Mouse (Mus musculus): ENCODE measurements around the gene Dnajb4. TPM values are rescaled to one million over a fixed set of nuclear protein-coding genes. Genes with fewer than 3 reads are reported as not detected.
"Not testable (repeated sequence)": the region's sequence is repeated elsewhere in the genome, so short reads cannot be mapped to it uniquely, and the experiment has no call there.

The Dnajb4 gene
- total RNA-seq, 2 experiments from 2014 or later: 52.9 to 54.0 TPM

DNA sequence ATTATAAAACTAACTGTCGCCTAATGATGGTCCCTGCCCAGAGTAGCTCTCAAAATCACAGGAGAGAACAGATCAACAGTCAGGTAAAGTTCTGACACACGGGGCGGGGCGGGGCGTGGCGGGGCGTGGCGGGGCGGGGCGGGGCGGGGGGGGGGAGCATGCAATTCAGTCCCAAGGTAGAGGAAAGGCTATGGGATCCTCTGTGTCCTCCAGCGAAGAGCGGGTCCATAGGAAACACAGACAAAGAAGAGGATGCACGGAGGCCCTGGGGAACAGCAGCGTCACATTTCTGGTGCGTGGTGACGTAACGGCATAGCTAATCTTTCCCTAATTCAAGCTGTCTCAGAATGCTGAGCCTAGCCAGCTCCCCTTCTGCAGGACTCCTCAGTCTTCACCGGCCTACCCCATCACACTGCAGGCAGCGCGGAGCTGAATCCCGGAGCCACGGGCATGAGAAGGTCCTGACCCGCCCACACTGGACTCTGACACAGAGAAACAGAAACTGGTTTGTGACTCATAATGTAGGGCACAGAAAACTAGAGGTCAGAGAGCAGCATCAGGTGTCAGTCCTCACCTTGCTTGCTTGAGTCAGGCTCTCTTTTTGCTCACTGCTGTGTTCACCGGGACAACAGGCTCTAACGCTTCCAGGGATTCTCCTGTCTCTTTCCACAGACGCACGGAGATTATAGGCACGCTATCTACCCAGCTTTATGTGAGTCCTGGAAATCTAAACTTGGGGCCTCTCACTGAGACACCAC is 58.2 kb downstream of the Dnajb4 start:
- DNase-seq (ENCODE audit: low spot score in 2 of 2): no peak

DNA sequence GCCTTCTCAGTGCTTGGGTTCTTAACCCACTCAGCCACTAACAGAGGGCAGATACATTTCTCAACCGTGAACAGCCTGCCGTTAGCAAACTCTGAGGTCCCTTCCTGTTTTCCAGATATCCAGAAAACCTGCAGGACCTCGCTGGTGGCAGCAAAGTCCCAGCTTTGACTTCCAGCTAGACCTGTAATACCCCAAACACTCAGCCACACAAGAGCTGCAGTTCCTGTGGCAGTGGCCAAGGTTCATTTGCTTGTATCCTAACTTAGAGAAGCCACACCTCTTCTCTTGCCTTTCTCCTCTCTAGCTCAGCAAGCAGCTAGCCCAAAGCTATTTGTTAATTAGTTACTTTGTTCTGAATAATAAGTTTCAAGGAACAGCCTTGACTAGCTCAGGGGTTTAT is 60.2 kb downstream of the Dnajb4 start:
- no peak for DNase-seq (ENCODE audit: low spot score in 2 of 2)

DNA sequence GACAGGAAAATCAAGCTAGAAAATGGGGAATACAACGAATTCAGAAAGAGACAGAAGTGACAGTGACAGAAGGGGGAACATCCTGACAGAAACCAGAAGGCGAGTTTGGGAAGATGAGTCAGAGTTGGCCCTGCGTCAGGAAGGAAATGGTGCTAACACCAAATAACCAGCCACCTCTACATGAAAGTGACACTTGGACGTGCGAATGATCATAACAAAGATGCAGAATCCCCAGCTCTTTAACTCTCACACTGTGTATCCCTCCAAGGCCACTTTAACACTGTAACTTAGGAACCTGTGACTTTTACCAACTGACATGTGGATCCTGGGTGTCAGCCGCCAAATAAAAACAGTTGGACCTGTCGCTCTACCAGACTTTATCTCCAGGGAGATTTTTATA is 60.7 kb downstream of the Dnajb4 start:
- no peak for DNase-seq (ENCODE audit: low spot score in 2 of 2)

DNA sequence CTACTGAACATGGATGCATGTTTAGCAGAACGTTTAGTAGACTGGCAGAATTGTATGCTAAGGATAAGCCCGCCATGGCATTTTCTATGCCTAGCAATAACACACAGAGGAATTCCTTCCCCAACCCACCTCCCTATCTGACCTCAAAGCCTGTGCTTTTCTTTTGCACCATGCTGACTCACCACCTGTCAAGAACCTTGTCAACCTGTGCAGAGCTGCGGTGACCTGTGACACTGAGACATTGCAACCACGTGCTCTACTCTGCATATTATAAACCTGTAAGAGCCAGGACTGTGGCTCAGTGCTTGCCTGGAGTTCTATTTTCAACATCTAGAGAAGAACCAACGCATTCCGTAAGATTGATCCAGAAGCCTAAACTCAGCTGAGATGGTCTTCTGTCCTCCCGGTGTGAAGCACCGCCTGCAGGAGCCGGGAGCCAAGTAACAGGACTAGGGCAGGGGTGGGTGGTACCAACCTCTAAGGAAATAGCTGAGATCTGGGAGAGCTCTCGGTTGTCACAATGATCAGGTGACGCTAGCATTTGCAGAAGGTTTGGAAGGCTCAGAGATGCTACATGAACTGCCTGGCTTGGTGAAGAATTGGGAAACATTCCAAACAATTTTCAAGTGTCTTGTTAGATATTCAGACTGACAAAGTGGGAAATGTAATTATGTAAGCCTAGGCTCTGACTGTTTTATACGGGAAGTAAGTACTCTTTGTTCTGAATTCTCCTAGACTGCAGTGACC is 62.8 kb downstream of the Dnajb4 start:
- DNase-seq (ENCODE audit: low spot score in 2 of 2): no peak

DNA sequence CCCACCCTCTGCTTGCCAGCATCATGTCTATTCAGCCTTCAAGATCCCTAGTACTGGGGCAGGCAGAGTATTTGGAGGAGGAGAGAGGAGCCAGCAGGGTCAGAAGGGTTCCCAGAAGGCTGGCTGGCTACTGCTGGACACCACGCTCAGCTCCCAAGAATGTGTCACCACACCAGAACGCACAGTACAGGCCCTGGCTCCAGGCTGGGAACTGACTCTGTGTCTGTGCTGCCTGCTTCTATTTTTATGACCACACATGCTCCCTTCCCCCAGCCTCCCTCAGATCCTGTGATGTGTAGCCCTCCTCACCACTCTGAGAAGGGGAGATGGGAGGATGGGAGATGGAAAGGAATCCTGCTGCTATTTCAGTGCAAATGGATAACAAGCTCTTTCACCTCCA is 64.9 kb downstream of the Dnajb4 start:
- DNase-seq (ENCODE audit: low spot score in 2 of 2): no peak

DNA sequence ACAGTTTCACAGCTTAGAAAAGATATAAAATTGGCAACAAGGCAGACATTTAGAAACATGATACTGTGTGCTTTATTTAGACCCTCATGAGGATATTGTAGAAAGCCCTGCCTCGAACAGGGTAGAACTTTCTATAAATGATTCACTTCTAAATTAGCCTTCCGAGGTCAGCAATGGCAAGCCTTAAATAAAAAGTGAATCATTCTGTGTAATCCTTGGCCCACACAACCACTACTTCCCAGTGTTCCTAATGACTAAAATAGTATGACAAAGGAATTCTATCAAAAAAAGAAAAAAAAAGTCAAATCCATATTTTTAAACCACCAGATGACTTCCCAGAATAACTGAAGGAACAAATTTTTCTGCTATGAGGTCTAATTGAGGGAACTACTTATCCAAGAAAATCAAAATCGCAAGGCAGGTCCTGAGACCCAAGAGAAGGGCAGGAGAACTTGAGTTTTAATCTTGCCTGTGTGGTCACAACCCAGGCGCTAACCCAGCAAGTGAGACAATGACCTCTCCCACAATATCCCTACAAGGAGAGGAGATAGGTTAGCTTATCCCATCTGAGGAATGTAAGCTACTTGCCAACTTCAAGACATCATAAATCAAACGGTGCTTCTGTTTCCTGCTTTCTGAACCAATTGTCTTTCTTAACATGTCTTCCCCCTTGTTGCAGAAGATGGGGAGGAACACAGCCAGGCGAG is 67.0 kb downstream of the Dnajb4 start:
- no peak for DNase-seq (ENCODE audit: low spot score in 2 of 2)

DNA sequence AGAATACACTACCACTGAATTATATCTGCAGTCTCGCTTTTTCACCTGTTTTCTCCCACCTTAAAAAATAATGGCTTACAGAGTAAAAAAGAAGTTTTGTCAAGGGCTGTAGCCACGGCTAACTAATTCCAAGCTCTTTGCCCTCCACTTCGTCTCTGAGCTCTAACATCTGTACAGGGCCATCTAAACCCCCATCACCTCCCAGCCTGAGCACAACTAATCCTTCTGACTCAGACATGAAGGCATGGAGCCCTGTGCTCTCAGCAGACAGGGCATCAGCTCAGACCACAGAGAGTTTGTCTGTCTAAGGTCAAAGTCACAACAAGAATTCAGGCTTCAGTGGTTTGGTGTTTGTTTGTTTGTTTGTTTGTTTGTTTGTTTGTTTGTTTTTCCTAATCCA is 68.0 kb downstream of the Dnajb4 start:
- no peak for DNase-seq (ENCODE audit: low spot score in 2 of 2)

DNA sequence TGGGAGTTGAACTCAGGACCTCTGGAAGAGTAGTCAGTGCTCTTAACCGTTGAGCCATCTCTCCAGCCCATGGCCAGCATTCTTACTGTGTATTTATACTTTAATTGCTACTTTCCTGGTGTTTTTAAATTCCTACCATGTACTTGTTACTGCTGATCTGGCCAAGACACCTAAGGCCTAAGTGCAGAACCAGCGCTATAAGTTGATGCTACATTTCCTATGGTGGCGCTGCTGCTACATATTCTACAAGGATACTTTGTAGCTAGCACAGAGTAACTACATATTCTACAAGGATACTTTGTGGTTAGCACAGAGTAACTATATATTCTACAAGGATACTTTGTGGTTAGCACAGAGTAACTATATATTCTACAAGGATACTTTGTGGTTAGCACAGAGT is 70.8 kb downstream of the Dnajb4 start:
- not testable (repeated sequence) for DNase-seq (ENCODE audit: low spot score in 2 of 2)

DNA sequence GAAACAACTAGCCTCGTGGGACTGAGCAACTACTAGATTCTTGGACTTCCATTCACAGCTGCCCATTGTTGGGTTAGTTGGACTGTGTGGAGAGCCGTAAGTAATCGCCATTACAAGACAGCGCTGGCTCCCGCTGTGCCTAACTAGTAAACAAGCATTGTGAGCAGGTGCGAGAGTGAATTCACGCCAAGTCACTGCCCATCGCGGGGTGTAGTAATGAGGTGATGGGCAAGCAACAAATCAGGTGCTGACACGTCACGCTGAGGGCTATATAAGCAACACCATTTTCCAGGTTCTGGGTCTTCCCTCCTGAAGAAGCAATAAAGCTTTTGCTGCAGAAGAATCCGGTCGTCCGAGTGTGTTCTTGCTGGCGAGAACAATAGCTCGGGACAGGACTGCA is 74.0 kb downstream of the Dnajb4 start:
- not testable (repeated sequence) for DNase-seq (ENCODE audit: low spot score in 2 of 2)

DNA sequence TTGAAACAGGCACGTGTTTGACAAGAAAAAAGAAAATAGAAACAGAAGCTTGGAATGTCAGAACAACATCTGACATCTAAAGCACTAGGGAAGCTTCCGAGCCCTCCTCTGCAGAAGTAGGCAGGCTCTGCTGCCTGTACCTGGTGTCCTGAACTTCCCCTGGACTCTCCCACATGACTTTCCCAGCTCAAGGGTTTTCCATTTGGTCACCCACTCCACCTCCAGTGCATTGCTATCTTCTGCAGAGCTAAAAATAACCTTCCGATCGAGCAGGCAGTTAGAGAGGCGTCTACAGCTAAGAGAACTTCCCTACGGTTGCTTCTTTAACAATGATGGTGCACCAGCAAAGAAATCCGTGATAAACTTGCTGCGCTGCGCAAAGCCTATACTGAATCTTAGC is 76.5 kb downstream of the Dnajb4 start:
- DNase-seq (ENCODE audit: low spot score in 2 of 2): no peak

DNA sequence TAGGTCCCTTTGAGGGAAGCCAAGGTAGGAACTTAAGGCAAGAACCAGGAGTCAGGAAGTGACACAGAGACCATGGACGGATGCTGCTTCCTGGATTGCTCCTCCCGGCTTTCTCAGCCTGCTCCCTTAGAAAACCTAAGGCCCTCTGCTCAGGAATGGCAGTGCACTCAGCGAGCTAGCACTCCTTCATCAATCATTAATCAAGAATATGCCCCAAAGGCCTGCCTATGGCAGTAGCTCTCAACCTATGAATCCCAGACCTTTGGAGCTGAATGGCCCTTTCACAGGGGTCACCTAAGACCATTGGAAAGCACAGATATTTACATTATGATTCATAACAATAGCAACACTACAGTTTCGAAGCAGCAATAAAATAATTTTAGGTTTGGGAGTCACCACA is 79.1 kb downstream of the Dnajb4 start:
- no peak for DNase-seq (ENCODE audit: low spot score in 2 of 2)

DNA sequence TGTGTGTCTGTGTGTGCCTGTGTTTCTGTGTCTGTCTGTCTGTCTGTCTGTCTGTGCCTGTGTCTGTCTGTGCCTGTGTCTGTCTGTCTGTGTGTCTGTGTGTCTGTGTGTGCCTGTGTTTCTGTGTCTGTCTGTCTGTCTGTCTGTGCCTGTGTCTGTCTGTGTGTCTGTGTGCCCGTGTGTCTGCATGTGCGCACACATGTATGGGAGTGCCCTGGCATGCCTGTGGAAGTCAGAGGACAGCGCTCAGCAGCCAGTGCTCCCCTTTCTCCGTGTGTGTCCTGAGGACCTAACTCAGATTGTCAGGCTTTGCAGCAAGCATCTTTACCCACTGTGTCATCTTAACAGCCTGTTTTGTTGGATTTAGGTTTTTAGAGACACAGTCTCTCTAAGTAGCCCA is 80.7 kb downstream of the Dnajb4 start:
- DNase-seq (ENCODE audit: low spot score in 2 of 2): not testable (repeated sequence)

DNA sequence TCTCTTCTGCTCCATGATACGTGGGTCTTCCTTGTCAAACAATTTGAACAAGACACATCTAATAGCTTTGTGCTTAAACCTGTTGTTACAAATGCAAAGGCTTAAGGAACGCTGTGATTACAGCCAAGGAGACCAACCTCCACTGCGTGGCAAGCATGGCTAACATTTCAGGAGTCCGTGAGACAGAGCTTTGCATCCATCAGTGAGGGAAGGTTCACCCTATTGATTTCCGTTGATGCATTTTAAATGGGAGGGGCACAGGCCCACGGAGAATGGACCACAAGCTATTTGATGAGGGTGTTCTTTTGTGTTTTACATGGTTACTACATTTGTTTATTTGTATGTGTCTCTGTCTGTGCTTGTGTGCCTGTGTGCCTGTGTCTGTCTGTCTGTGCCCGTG is 81.5 kb downstream of the Dnajb4 start:
- no peak for DNase-seq (ENCODE audit: low spot score in 2 of 2)

Other genes with a start within 250 kb of the Dnajb4 start
- 1 to 10 TPM; 1.4 to 3.0 TPM for gene Gipc2, start 44.1 kb downstream of the Dnajb4 start, total RNA-seq (2021)
- gene Fubp1, start 120 bp upstream of the Dnajb4 start, total RNA-seq (2021): 100 to 1,000 TPM; 119 to 133 TPM
- gene Nexn, start 56.0 kb upstream of the Dnajb4 start, total RNA-seq (2021): 1 to 10 TPM; 1.5 to 4.7 TPM
- 10 to 100 TPM; 80.6 to 85.6 TPM for gene Miga1, start 130.1 kb upstream of the Dnajb4 start, total RNA-seq (2021)
- 100 to 1,000 TPM; 110 to 112 TPM for gene Usp33, start 136.2 kb upstream of the Dnajb4 start, total RNA-seq (2021)
- 10 to 100 TPM; 34.8 to 37.3 TPM for gene Zzz3, start 185.2 kb upstream of the Dnajb4 start, total RNA-seq (2021)

Data from layer of hippocampus, postnatal 14 days (tissue).